Mouse (Mus musculus) ES-E14 (cell line): ENCODE data around the gene Tmem145. TPM values are rescaled to one million over a fixed set of nuclear protein-coding genes. Genes with fewer than 3 reads are reported as not detected.

Source experiments
- DNase-seq: peaks from one replicate; pipeline ENCODE4 v3.0.0-alpha.2; 2013; ENCODE audit warnings: low read depth, low spot score
- H3K27ac ChIP-seq: 2 replicates; pipeline ENCODE4 v1.5.1; 2012; ENCODE audit warnings: low read depth, mild to moderate bottlenecking, low read length, moderate library complexity, mixed read lengths; ENCODE audit not compliant: poor library complexity, insufficient read depth, severe bottlenecking
- H3K36me3 ChIP-seq: 2 replicates; pipeline ENCODE4 v1.6.1; 2012; ENCODE audit warnings: mild to moderate bottlenecking, low read length, moderate library complexity, mixed read lengths; ENCODE audit not compliant: control insufficient read depth, poor library complexity, insufficient read depth, severe bottlenecking
- H3K4me1 ChIP-seq, 2 experiments: fragments of 150-350 bp in 1 of 2; sonication (generic) in 1 of 2; 2 replicates each; pipeline ENCODE4 v1.6.1; 2012; ENCODE audit warnings: low read length in 2 of 2, mild to moderate bottlenecking in 1 of 2, mixed read lengths in 1 of 2; ENCODE audit not compliant: control insufficient read depth in 2 of 2, insufficient read depth in 2 of 2, poor library complexity in 1 of 2
- H3K4me3 ChIP-seq, 2 experiments: fragments of 150-350 bp in 1 of 2; sonication (generic) in 1 of 2; 2 replicates each; pipeline ENCODE4 v1.5.1; 2012; ENCODE audit warnings: low read length in 2 of 2, low read depth in 1 of 2, mild to moderate bottlenecking in 1 of 2, mixed read lengths in 1 of 2; ENCODE audit not compliant: insufficient read depth in 1 of 2, poor library complexity in 1 of 2, severe bottlenecking in 1 of 2
- H3K9ac ChIP-seq: 2 replicates; pipeline ENCODE4 v1.6.1; 2012; ENCODE audit warnings: low read depth, mild to moderate bottlenecking, low read length, mixed read lengths; ENCODE audit not compliant: poor library complexity, insufficient read depth, severe bottlenecking
- H3K9me3 ChIP-seq: fragments of 150-350 bp; sonication (generic); 2 replicates; pipeline ENCODE4 v1.6.1; 2012; ENCODE audit warnings: low read depth, mild to moderate bottlenecking, low read length; ENCODE audit not compliant: control insufficient read depth, insufficient read depth
- CHD2 ChIP-seq: IDR thresholded peaks from 2 replicates; pipeline ENCODE4 v1.6.1; 2014; ENCODE audit warnings: mild to moderate bottlenecking, low read depth, low read length, inconsistent platforms
- HCFC1 ChIP-seq: IDR thresholded peaks from 2 replicates; pipeline ENCODE4 v1.6.1; 2012; ENCODE audit warnings: low read length, inconsistent platforms, borderline replicate concordance; ENCODE audit not compliant: insufficient read depth
- MAFK ChIP-seq: IDR thresholded peaks from 2 replicates; pipeline ENCODE4 v1.6.1; 2014; ENCODE audit warnings: mild to moderate bottlenecking, low read depth, low read length, inconsistent platforms; ENCODE audit not compliant: insufficient read depth
- ZC3H11A ChIP-seq: IDR thresholded peaks from 2 replicates; pipeline ENCODE4 v1.6.1; 2012; ENCODE audit warnings: low read depth, mild to moderate bottlenecking, inconsistent platforms, low read length, borderline replicate concordance
- ZNF384 ChIP-seq: IDR thresholded peaks from 2 replicates; pipeline ENCODE4 v1.6.1; 2012; ENCODE audit warnings: low read depth, low read length, inconsistent platforms
- in situ Hi-C, 2 experiments: fragments of 600-800 bp; cut with MboI; formaldehyde crosslinking; loops; one replicate each; pipeline ENCODE4 v1.15.1; 2025; ENCODE audit warnings: low sequenced_read_pairs in 2 of 2, inconsistent platforms in 1 of 2; ENCODE audit not compliant: unreplicated experiment in 2 of 2
- total RNA-seq: library from RNA; depleted of rRNA; stranded (reverse); fragments of 300-350 nt; gene quantifications from 2 replicates; pipeline ENCODE4 v1.2.3, GENCODE M21; 2012

Gene Tmem145
- total RNA-seq, 1 experiment, result 1.2 TPM

DNA sequence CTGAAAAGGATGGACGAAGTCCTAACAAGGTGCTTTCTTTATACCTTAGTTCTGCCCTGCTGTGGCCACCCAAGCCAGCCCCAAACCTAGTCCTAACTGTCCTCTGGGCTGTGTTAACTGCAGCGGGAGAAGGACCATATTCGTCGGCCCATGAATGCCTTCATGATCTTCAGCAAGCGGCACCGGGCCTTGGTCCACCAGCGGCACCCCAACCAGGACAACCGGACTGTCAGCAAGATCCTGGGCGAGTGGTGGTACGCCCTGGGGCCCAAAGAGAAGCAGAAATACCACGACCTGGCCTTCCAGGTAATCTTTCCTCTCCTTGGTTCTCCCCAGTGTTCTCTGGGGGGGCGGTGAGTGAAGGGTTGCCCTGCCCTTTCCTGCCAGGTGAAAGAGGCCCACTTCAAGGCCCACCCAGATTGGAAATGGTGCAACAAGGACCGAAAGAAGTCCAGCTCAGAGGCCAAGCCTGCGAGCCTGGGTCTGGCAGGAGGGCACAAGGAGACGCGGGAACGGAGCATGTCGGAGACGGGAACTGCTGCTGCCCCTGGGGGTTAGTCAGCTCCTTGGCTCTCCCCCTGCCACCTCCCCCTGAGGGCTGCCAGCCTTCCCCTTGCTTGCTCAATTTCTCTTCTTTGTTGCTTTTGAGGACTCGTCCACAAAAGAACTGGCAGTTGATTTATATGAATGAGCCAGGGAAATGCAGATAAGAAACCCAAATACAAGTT lies 20.2 kb upstream of the Tmem145 start:
- peaks cover 11 to 25% of the 10 kb centered on the region in 2 experiments; a peak in 2 of 4 replicates for H3K4me1 ChIP-seq
- TF ChIP-seq ZC3H11A, result no peak
- no peak for TF ChIP-seq CHD2
- no peak for TF ChIP-seq HCFC1
- no peak for TF ChIP-seq MAFK
- TF ChIP-seq ZNF384, result no peak
- no peak for DNase-seq
- H3K27ac ChIP-seq, result no peak overlapping the region
- peaks cover 53% of the 10 kb centered on the region for H3K36me3 ChIP-seq
- in situ Hi-C loops, result no loop called here
- no peak overlapping the region for H3K4me3 ChIP-seq
- H3K9me3 ChIP-seq, result no peaks in the 10 kb centered on the region
- no peak overlapping the region for H3K9ac ChIP-seq

- in situ Hi-C loops, result no loop called here
- peaks cover 66% of the 10 kb centered on the region for H3K36me3 ChIP-seq
- H3K9me3 ChIP-seq, result no peaks in the 10 kb centered on the region
- peaks cover 3 to 18% of the 10 kb centered on the region in 2 experiments; a peak in 3 of 4 replicates for H3K4me1 ChIP-seq
- TF ChIP-seq MAFK (no peak), ZNF384 (no peak), HCFC1 (no peak), ZC3H11A (no peak), CHD2 (no peak)
- no peak overlapping the region for H3K27ac ChIP-seq
- DNase-seq, result no peak
- H3K4me3 ChIP-seq, result no peak overlapping the region
- H3K9ac ChIP-seq, result no peak overlapping the region
These were observed 18.9 kb upstream of the Tmem145 start for GRCm38 (mm10) chr7:25286989-25287388.

GRCm38 (mm10) chr7:25288011-25288410 lies 17.9 kb upstream of the Tmem145 start:
- H3K9ac ChIP-seq, result no peak overlapping the region
- in situ Hi-C loops, result no loop called here

GRCm38 (mm10) chr7:25288721-25289120 lies 17.2 kb upstream of the Tmem145 start:
- no peak overlapping the region for H3K27ac ChIP-seq
- in situ Hi-C loops, result no loop called here
- DNase-seq, result no peak
- H3K9me3 ChIP-seq, result no peaks in the 10 kb centered on the region
- peaks cover 80% of the 10 kb centered on the region for H3K36me3 ChIP-seq
- peaks cover 0 to 20% of the 10 kb centered on the region in 2 experiments; a peak in 3 of 4 replicates for H3K4me1 ChIP-seq
- TF ChIP-seq MAFK (no peak), HCFC1 (no peak), ZNF384 (no peak), CHD2 (no peak), ZC3H11A (no peak)
- no peak overlapping the region for H3K4me3 ChIP-seq
- no peak overlapping the region for H3K9ac ChIP-seq

More at GRCm38 (mm10) chr7:25288011-25288410, 17.9 kb upstream of the Tmem145 start:
- TF ChIP-seq CHD2 (no peak), HCFC1 (no peak), ZC3H11A (no peak)
- DNase-seq, result no peak
- Histone ChIP-seq H3K27ac (no peak overlapping the region), H3K4me1 (peaks cover 3 to 23% of the 10 kb centered on the region in 2 experiments; a peak in 3 of 4 replicates), H3K36me3 (peaks cover 76% of the 10 kb centered on the region), H3K9me3 (no peaks in the 10 kb centered on the region), H3K4me3 (no peak overlapping the region)
